Mouse (Mus musculus): ENCODE data around the gene Ints6.

DNA sequence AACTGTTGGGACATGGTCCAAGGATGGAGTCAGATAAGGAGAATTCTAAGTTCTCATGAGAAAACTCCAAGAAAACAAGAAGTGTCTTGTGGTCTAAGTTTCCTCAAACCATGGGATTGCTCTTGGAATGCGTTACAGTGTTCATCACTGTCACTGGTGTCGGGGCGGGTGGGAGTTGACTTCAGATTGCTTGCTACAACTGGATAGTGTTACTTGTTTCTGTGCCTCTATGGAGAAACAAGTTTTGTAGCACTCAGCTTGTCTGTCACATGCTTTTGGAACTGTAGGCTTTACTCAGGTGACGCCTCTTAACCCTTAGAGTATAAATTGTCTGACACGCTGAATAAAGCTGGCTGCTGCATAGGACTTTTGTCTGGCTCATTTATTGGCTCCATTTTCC, 42.2 kb upstream of the Ints6 start:
- TF ChIP-seq CTCF (IDR thresholded peaks at IDR 0.05; ENCODE audit: low read depth, low read length) (no peak), POLR2AphosphoS5 (IDR thresholded peaks at IDR 0.05; ENCODE audit: insufficient replicate concordance, low read depth, low read length) (no peak), TAL1 (conservative IDR thresholded peaks at IDR 0.05; ENCODE audit: low read depth, low read length) (no peak), GATA1 (IDR thresholded peaks at IDR 0.05; ENCODE audit: borderline replicate concordance, low read length) (no peak)

Measured in G1E (cell line).